Mouse (Mus musculus): ENCODE results near the gene Mob3a. TPM values are rescaled to one million over a fixed set of nuclear protein-coding genes. Genes with fewer than 3 reads are reported as not detected.
"Not testable (repeated sequence)": the region's sequence is repeated elsewhere in the genome, so short reads cannot be mapped to it uniquely, and the experiment has no call there.

Gene Mob3a
- polyA plus RNA-seq, 1 experiment: 261 TPM

DNA sequence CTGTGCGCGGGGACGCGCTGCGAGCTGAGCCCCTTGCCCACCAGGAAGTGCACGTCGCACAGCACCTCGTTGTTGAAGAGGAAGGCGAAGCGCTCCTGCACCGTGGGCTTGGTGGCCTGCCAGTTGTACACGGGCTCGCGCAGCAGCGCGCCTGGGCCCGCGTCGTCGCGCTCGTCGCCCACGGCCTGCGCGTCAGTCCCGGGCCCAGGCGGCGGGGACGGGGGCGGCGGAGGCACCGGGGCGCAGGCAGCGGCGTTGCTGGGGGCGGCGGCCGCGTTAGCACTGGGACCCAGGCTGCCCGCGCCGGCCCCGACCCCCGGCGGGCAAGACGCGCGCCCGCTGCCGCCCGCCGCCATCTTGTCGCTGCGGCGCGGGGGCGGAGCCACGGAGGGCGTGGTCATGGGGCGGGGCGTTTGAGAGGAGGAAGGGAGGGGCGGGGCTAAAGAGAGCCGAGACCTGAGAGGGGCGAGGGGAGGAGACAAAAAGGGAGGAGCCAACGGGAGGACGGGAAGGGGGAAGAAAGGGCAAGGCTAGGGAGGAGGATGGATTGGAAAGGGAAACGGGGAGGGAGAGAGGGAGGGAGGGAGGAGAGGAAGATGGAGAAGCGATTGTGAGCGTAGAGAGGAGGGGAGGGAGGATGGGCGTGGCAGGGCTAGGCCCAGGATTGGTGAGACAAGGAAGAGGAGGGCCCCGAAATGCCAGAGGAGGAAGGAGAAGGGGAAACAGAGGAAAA lies 45.5 kb downstream of the Mob3a start:
- no peaks in the 10 kb centered on the region for H3K27me3 ChIP-seq (ENCODE audit: control insufficient read depth, insufficient read depth, low read length)
- H3K4me3 ChIP-seq (ENCODE audit: control insufficient read depth, insufficient read depth, low read length): peak overlapping the region; percentile 55
- H3K36me3 ChIP-seq (ENCODE audit: control insufficient read depth, insufficient read depth, low read length): no peaks in the 10 kb centered on the region
- TF ChIP-seq CTCF (IDR thresholded peaks at IDR 0.05; ENCODE audit: borderline replicate concordance, control insufficient read depth, extremely low read depth, insufficient read depth, low read length, poor library complexity) (no peak), POLR2A (IDR thresholded peaks at IDR 0.05; ENCODE audit: control insufficient read depth, extremely low read depth, insufficient read depth, low read length, poor library complexity) (peak; percentile 95)
- DNase-seq: peak; percentile 96
- WGBS: under 1% methylated on average over 64 of the region's 72 CpGs
- peaks cover 43% of the 10 kb centered on the region for H3K4me1 ChIP-seq (replicated peaks; ENCODE audit: control insufficient read depth, insufficient read depth, low read length)
- H3K27ac ChIP-seq (ENCODE audit: control insufficient read depth, insufficient read depth, low read length): peak overlapping the region; percentile 19; the same call in 1 of the 2 replicates

DNA sequence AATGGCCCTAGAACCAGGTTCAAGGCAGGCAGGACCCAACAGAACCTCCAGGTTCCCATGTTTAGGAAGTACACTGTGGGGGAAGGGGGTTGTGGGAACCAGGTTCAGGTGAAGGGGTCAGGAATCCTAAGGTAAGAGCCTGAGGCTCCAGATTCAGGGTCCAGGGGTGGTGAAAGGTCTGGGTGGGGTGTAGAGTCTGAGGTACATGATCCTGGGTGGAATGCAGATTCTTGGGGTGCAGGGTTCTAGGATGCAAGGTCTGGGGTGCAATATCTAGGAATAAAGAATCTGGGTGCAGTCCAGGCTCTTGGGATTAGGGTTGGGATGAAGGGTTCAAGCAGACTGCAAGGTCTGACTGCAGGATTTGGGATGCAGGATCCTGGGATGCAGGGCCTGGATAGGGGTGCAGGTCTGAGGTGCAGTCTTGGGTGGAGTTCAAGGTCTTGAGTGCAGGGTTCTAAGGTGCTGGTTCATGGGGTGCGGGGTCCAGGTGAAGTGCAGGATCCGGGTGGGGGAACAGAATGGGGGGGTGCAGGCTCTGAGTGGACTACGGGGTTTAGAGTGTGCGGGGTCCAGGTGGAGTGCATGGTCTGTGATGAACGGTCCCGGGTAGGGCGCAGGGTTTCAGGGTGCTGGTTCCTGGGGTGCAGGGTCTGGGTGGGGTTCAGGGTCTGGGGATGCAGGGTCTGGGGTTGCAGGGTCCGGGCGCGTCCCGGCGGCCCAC lies 46.2 kb downstream of the Mob3a start:
- 2% methylated on average over 12 of the region's 12 CpGs for WGBS
- H3K4me1 ChIP-seq (replicated peaks; ENCODE audit: control insufficient read depth, insufficient read depth, low read length): peaks cover 43% of the 10 kb centered on the region
- H3K27me3 ChIP-seq (ENCODE audit: control insufficient read depth, insufficient read depth, low read length): no peaks in the 10 kb centered on the region
- TF ChIP-seq POLR2A (IDR thresholded peaks at IDR 0.05; ENCODE audit: control insufficient read depth, extremely low read depth, insufficient read depth, low read length, poor library complexity) (no peak), CTCF (IDR thresholded peaks at IDR 0.05; ENCODE audit: borderline replicate concordance, control insufficient read depth, extremely low read depth, insufficient read depth, low read length, poor library complexity) (no peak)
- H3K36me3 ChIP-seq (ENCODE audit: control insufficient read depth, insufficient read depth, low read length): no peaks in the 10 kb centered on the region
- no peak for DNase-seq
- no peak overlapping the region for H3K27ac ChIP-seq (ENCODE audit: control insufficient read depth, insufficient read depth, low read length)
- peak overlapping the region; percentile 55 for H3K4me3 ChIP-seq (ENCODE audit: control insufficient read depth, insufficient read depth, low read length)

DNA sequence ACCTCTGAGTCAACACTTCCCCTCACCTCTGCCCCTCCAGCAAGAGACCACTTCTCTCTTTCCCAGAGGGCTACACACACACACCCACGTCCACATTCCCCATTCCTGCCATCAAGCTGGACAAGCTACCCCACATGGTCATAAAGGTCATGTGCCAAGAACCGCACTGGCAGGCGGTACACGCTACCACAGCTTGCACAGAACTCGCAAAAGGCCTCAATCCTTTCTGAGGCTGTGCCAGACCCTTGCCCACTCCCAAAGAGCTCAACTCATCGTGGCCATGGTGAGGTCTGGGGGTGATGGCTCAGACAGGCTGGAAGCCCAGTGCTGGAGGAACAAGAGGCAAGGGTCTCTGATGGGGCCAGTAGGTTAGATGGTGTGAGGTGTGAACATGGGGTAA lies 46.9 kb downstream of the Mob3a start:
- DNase-seq: no peak
- WGBS: 84% methylated on average over 6 of the region's 6 CpGs
- H3K4me1 ChIP-seq (replicated peaks; ENCODE audit: control insufficient read depth, insufficient read depth, low read length): peaks cover 43% of the 10 kb centered on the region
- no peaks in the 10 kb centered on the region for H3K27me3 ChIP-seq (ENCODE audit: control insufficient read depth, insufficient read depth, low read length)
- no peak overlapping the region for H3K4me3 ChIP-seq (ENCODE audit: control insufficient read depth, insufficient read depth, low read length)
- no peaks in the 10 kb centered on the region for H3K36me3 ChIP-seq (ENCODE audit: control insufficient read depth, insufficient read depth, low read length)
- no peak overlapping the region for H3K27ac ChIP-seq (ENCODE audit: control insufficient read depth, insufficient read depth, low read length)
- no peak for TF ChIP-seq CTCF (IDR thresholded peaks at IDR 0.05; ENCODE audit: borderline replicate concordance, control insufficient read depth, extremely low read depth, insufficient read depth, low read length, poor library complexity)
- no peak for TF ChIP-seq POLR2A (IDR thresholded peaks at IDR 0.05; ENCODE audit: control insufficient read depth, extremely low read depth, insufficient read depth, low read length, poor library complexity)

DNA sequence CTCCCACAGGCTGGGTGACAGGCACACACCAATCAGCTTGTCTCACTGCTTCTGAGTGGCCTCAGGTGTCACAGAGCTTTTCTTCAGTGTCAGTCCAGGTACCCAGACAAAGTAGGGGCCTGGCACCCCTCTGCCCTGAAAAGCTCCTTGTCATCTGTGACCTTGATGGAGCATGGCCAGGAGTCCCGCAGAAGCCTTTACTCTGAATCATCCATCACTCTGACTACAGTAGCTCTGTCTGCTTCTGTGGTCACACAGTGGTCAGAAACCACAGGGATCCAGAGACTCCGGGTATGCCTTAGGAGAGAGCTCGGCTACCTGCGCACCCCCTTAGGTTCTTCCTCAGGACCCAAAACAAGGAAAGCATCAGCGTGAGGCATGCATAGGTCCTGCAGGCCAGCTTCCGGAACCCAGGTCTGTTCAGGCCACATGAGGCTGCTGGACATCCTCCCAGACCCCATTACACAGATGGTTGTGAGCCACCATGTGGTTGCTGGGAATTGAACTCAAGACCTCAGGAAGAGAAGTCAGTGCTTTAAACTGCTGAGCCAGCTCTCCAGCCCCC lies 48.5 kb downstream of the Mob3a start:
- H3K4me1 ChIP-seq (replicated peaks; ENCODE audit: control insufficient read depth, insufficient read depth, low read length): peaks cover 33% of the 10 kb centered on the region
- no peak overlapping the region for H3K27ac ChIP-seq (ENCODE audit: control insufficient read depth, insufficient read depth, low read length)
- no peak for TF ChIP-seq POLR2A (IDR thresholded peaks at IDR 0.05; ENCODE audit: control insufficient read depth, extremely low read depth, insufficient read depth, low read length, poor library complexity)
- TF ChIP-seq CTCF (IDR thresholded peaks at IDR 0.05; ENCODE audit: borderline replicate concordance, control insufficient read depth, extremely low read depth, insufficient read depth, low read length, poor library complexity): no peak
- DNase-seq: no peak
- H3K36me3 ChIP-seq (ENCODE audit: control insufficient read depth, insufficient read depth, low read length): no peaks in the 10 kb centered on the region
- H3K4me3 ChIP-seq (ENCODE audit: control insufficient read depth, insufficient read depth, low read length): no peak overlapping the region
- no peaks in the 10 kb centered on the region for H3K27me3 ChIP-seq (ENCODE audit: control insufficient read depth, insufficient read depth, low read length)
- 89% methylated on average over 6 of the region's 6 CpGs for WGBS

DNA sequence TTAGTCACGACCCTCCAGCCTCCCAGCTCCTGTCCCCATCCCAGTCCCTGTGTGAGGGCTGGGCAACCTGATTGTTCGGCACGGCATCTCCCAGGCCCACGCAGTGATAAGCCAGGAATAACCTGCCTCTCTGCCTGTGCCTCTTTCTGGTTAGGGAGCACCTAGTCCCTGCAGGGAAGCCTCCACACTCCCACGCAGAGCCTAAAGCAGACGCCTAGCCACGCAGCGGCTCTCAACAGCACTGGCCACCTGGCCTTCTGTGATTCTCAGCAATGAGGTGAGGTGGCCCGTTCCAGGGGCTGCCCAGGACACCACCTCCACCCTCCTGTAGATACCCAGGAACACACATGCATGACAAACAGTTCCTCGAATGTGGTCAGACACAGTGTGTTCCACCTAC lies 51.4 kb downstream of the Mob3a start:
- Histone ChIP-seq H3K36me3 (ENCODE audit: control insufficient read depth, insufficient read depth, low read length) (no peaks in the 10 kb centered on the region), H3K4me1 (replicated peaks; ENCODE audit: control insufficient read depth, insufficient read depth, low read length) (peaks cover 11% of the 10 kb centered on the region), H3K4me3 (ENCODE audit: control insufficient read depth, insufficient read depth, low read length) (no peak overlapping the region), H3K27ac (ENCODE audit: control insufficient read depth, insufficient read depth, low read length) (no peak overlapping the region), H3K27me3 (ENCODE audit: control insufficient read depth, insufficient read depth, low read length) (no peaks in the 10 kb centered on the region)
- no peak for TF ChIP-seq CTCF (IDR thresholded peaks at IDR 0.05; ENCODE audit: borderline replicate concordance, control insufficient read depth, extremely low read depth, insufficient read depth, low read length, poor library complexity)
- TF ChIP-seq POLR2A (IDR thresholded peaks at IDR 0.05; ENCODE audit: control insufficient read depth, extremely low read depth, insufficient read depth, low read length, poor library complexity): no peak
- 95% methylated on average over 10 of the region's 10 CpGs for WGBS
- DNase-seq: no peak

DNA sequence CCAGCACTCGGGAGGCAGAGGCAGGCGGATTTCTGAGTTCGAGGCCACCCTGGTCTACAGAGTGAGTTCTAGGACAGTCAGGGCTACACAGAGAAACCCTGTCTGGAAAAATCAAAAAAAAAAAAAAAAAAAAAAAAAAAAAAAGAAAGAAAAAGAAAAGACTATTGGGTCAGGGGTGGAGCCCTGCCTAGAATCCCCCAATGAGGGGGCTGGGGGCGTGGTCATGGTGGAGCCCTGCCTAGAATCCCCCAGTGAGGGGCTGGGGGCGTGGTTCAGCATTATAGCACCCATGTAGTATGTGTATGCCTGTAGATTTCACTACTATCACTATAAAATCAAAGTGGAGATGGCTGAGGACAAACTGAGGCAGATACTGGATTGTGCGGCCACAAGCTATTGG lies 51.9 kb downstream of the Mob3a start:
- not testable (repeated sequence) for DNase-seq; H3K36me3 ChIP-seq (ENCODE audit: control insufficient read depth, insufficient read depth, low read length); H3K27ac ChIP-seq (ENCODE audit: control insufficient read depth, insufficient read depth, low read length); H3K4me1 ChIP-seq (replicated peaks; ENCODE audit: control insufficient read depth, insufficient read depth, low read length); H3K27me3 ChIP-seq (ENCODE audit: control insufficient read depth, insufficient read depth, low read length); H3K4me3 ChIP-seq (ENCODE audit: control insufficient read depth, insufficient read depth, low read length)
- 95% methylated on average over 6 of the region's 6 CpGs for WGBS
